Mouse (Mus musculus): ENCODE measurements around the gene Prdm4.

DNA sequence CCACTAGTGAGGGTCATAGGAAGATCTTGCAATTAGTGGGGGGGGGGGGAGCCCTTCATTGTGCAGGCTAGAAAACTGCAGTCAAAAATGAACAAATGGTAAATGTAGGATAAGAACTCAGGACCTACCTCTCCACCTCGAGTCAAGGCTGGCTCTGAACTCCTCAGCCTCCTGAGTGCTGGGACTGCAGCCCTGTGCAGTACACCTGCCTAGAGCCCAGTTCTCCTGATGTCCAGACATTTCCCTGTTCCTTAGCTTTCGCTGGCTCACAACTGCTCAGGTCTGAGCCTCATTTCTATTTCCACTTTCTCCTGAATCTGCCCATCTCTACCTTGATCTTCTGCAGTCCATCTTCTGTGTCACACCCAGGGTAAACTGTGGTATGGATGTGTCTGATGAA lies 49.5 kb upstream of the Prdm4 start:
- TF ChIP-seq CTCF (conservative IDR thresholded peaks at IDR 0.05; ENCODE audit: insufficient read depth, insufficient read length, low read depth, low read length) (no peak), POLR2A (IDR thresholded peaks at IDR 0.05; ENCODE audit: low read depth, low read length) (no peak)

All from kidney, adult 2 months (tissue).